Mouse (Mus musculus): ENCODE results near the gene Setdb2. TPM values are rescaled to one million over a fixed set of nuclear protein-coding genes. Genes with fewer than 3 reads are reported as not detected.
"Not testable (repeated sequence)": the region's sequence is repeated elsewhere in the genome, so short reads cannot be mapped to it uniquely, and the experiment has no call there.

The Setdb2 gene
- polyA plus RNA-seq, 1 experiment from 2014 or later: 11.7 TPM

DNA sequence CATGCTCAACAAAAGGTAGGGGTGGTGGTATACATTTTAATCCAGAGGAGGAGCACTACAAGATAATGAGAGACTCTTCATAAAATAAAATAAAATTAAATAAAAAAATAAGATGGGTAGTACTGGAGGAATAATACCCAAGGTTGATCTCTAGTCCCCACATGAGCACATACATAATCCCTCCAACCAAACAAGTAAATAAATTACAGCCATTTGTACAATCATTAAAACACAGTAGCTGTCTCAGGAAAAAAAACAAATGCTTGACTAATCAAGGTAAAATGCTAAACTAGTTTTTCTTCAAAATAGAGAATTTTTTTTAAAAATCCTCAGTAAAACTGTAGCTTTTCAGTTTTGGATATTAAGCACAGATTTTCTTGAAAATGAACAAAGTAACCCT is 5.5 kb downstream of the Setdb2 start:
- Histone ChIP-seq H3K9ac (no peak overlapping the region), H3K27me3 (no peaks in the 10 kb centered on the region), H3K9me3 (no peaks in the 10 kb centered on the region), H3K4me3 (replicated peaks) (no peak overlapping the region), H3K27ac (no peak overlapping the region), H3K4me1 (peaks cover 9% of the 10 kb centered on the region), H3K36me3 (replicated peaks) (no peaks in the 10 kb centered on the region), H3K4me2 (no peak overlapping the region)
- ATAC-seq (ENCODE audit: low FRiP score): no peak

DNA sequence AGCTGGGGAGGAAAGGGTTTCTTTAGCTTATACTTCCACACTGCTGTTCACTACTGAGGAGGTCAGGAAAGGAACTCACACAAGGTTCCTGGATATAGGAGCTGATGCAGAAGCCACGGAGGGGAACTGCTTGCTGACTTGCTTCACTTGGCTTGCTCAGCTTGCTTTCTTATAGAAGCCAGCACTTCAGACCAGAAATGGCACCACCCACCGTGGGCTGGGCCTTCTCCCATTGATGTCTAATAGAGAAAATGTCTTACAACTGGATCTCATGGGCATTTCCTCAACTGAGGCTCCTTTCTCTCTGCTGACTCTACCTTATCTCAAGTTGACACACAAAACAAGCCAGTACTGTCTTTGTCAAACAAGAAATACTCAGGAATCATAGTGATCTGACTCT is 6.8 kb downstream of the Setdb2 start:
- Histone ChIP-seq H3K4me2 (no peak overlapping the region), H3K4me1 (no peaks in the 10 kb centered on the region), H3K9ac (no peak overlapping the region), H3K4me3 (replicated peaks) (no peak overlapping the region), H3K9me3 (no peaks in the 10 kb centered on the region), H3K27me3 (no peaks in the 10 kb centered on the region), H3K27ac (no peak overlapping the region), H3K36me3 (replicated peaks) (no peaks in the 10 kb centered on the region)
- no peak for ATAC-seq (ENCODE audit: low FRiP score)
- 60% methylated on average over 2 of the region's 2 CpGs for WGBS

DNA sequence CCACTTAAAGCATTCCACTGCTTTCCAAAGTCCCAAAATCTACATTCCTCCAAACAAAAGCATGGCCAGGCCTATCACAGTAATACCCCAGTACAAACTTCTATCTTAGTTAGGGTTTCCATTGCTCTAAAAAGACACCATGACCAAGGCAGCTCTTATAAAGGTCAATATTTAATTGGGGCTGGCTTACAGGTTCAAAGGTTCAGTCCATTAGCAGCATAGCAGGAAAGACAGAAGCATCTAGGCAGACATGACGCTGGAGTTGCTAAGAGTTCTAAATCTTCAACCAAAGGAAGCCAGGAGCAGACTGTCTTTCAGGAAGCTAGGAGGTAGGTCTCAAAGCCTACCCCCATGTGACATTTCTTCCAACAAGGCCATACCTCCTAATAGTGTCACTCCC is 10.1 kb downstream of the Setdb2 start:
- no peak overlapping the region for H3K9ac ChIP-seq
- no peaks in the 10 kb centered on the region for H3K4me1 ChIP-seq
- H3K9me3 ChIP-seq: no peaks in the 10 kb centered on the region
- ATAC-seq (ENCODE audit: low FRiP score): no peak
- H3K4me3 ChIP-seq (replicated peaks): no peak overlapping the region
- WGBS: 84% methylated on average over 1 of the region's 1 CpGs
- H3K27ac ChIP-seq: no peak overlapping the region
- no peaks in the 10 kb centered on the region for H3K36me3 ChIP-seq (replicated peaks)
- H3K4me2 ChIP-seq: no peak overlapping the region
- no peaks in the 10 kb centered on the region for H3K27me3 ChIP-seq

DNA sequence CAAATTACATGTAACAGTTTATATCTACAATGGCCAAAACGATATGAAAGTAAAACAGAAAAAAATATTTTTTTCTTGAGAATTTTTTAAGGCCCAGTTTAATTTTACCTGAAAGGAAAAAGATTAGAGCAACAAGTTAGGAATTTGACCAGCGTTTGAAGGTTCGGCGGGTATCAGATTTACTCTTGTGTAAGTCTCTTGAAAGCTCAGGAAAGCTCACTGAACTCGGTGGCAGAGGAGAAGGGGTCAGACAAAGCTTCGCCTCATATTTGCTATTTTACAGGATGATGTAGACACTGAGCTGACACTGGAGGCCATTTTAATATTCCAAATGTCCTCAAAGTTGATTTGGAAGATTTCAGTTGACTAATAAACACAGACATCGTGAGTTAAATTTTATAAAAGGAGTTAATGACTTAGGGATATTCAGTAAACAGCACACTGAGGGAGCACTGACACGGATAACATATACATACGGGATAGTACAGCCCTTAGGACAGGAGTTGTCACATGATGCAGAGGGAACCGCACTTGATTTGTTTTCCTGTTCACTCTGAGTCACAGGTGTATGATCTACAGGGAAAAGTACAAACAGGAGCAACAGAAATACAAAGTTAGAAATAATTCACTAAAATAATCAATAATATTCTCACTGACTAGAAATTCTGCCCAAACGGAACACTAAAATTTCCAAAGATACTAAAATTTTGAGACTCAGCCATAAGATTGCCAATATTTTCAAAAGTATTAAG is 17.6 kb downstream of the Setdb2 start:
- ATAC-seq (ENCODE audit: low FRiP score): no peak
- Histone ChIP-seq H3K9me3 (no peaks in the 10 kb centered on the region), H3K4me3 (replicated peaks) (no peak overlapping the region), H3K27ac (no peak overlapping the region), H3K9ac (no peak overlapping the region), H3K4me2 (no peak overlapping the region), H3K27me3 (no peaks in the 10 kb centered on the region), H3K4me1 (no peaks in the 10 kb centered on the region), H3K36me3 (replicated peaks) (no peaks in the 10 kb centered on the region)
- WGBS: 85% methylated on average over 11 of the region's 11 CpGs

DNA sequence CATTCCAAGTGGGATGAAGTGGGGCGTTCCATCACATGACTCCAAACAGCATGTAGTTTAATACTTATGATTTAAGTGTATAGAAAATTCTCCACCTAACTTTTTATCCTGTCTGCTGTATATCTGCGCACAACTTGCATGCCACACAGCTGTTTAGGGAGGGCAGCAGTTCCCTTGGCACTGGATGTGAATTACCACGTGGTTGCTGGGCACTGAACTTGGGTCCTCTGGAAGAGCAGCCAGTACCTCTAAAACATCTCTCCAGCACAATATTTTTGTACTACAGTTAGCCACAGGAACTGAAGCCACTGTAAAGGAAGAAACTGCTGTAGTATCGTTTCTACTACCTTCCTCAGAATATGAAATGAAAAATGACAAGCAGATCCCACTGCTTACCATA is 22.5 kb downstream of the Setdb2 start:
- Histone ChIP-seq H3K4me3 (replicated peaks) (no peak overlapping the region), H3K27me3 (0 out of 2 replicates have a peak, but pooled peaks cover 7% of the 10 kb centered on the region), H3K4me2 (no peak overlapping the region), H3K9me3 (no peaks in the 10 kb centered on the region), H3K36me3 (replicated peaks) (no peaks in the 10 kb centered on the region), H3K9ac (no peak overlapping the region), H3K4me1 (no peaks in the 10 kb centered on the region), H3K27ac (no peak overlapping the region)
- no peak for ATAC-seq (ENCODE audit: low FRiP score)
- WGBS: 85% methylated on average over 4 of the region's 4 CpGs

DNA sequence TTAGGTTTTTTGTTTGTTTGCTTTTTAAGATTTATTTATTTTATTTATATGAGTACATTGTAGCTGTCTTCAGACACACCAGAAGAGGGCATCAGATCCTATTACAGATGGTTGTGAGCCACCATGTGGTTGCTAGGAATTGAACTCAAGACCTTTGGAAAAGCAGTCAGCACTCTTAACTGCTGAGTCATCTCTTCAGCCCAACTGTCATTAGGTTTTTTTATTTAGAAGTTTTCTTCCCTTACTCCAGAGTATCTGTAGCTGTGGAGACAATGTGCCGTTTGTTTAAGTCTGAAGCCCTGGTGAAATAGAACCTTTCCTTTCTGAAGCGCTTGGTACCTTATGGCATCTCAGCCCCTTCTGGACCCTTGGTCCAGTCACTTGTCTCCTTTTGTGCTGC is 25.7 kb downstream of the Setdb2 start:
- H3K9ac ChIP-seq; H3K9me3 ChIP-seq; H3K4me2 ChIP-seq; ATAC-seq (ENCODE audit: low FRiP score); H3K36me3 ChIP-seq (replicated peaks); H3K4me1 ChIP-seq; H3K27me3 ChIP-seq; H3K4me3 ChIP-seq (replicated peaks); H3K27ac ChIP-seq: not testable (repeated sequence)
- 98% methylated on average over 2 of the region's 2 CpGs for WGBS

DNA sequence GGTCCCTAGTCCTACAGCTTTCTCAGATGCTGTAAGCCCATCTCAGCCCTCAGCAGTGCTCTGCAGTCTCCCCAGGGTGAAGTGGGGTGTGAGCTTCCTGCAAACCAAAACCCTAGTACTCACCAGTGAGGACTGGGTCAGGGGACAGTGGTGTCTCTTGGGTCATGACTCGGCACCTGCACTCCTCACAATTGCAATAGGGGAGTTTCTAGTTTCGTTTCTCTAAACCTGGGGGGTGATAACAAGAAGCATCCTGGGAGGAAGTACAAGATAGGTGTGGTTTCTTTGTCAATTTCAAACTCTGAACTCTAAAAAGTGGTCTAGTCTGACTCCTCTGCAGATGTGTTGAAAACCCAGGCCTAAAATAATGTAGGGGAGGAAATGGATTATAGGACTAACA is 43.7 kb downstream of the Setdb2 start:
- no peaks in the 10 kb centered on the region for H3K9me3 ChIP-seq
- 0 out of 2 replicates have a peak, but pooled peaks cover 3% of the 10 kb centered on the region for H3K36me3 ChIP-seq (replicated peaks)
- 91% methylated on average over 2 of the region's 2 CpGs for WGBS
- no peak for ATAC-seq (ENCODE audit: low FRiP score)
- H3K27me3 ChIP-seq: no peaks in the 10 kb centered on the region
- no peaks in the 10 kb centered on the region for H3K4me1 ChIP-seq
- H3K4me2 ChIP-seq: no peak overlapping the region
- H3K9ac ChIP-seq: no peak overlapping the region
- H3K27ac ChIP-seq: no peak overlapping the region
- no peak overlapping the region for H3K4me3 ChIP-seq (replicated peaks)

DNA sequence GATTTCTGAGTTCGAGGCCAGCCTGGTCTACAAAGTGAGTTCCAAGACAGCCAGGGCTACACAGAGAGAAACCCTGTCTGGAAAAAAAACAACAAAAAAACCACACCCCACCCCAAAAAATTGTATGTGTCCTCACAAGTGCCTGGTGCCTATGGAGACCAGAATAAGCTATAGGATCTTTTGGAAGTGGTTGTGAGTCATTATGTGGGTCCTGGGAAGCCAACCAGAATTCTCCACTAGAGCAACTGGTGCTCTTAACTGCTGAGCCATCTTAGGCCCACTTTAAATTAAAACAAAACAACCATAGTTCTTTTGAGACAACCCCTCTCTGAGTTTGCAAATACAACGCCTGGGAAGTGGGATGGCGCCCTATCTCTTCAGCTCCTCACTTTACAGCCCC is 45.4 kb downstream of the Setdb2 start, which contains the start of gene Phf11c:
Phf11c (minus strand) TSS at position 101 of the 400 bp plus-strand sequence.
- no peak for ATAC-seq (ENCODE audit: low FRiP score)
- no peak within 1 kb of the TSS for H3K4me2 ChIP-seq
- WGBS: 85% methylated on average over 3 of the region's 3 CpGs
- H3K9ac ChIP-seq: no peak within 1 kb of the TSS
- no peak within 1 kb of the TSS for H3K4me3 ChIP-seq (replicated peaks)
- no peak within 1 kb of the TSS for H3K27ac ChIP-seq
- H3K9me3 ChIP-seq: no peaks in the 10 kb centered on the region
- no peaks in the 10 kb centered on the region for H3K4me1 ChIP-seq
- no peaks in the 10 kb centered on the region for H3K27me3 ChIP-seq
- H3K36me3 ChIP-seq (replicated peaks): no peaks in the 10 kb centered on the region

DNA sequence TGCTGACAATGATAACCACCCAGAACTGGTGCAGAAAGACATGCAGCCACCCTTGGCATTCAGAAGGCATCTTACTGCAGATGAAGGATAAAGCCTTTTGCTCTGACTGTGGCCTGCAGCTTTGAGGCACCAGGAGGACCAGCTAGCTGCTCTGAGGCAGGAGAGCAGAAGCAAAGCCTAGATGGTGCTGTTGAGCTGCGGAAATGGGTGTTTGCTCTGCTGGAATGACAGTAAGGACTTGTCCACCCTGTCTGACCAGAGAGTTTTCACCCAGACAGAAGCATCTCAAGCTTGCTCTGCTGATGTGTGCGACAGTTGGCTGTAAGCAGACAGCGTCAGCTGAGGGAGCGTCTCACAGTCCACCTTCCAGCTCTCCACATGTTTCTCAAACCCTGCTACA is 50.5 kb downstream of the Setdb2 start:
- ATAC-seq (ENCODE audit: low FRiP score); H3K9me3 ChIP-seq; H3K4me1 ChIP-seq; H3K27ac ChIP-seq; H3K4me2 ChIP-seq; H3K27me3 ChIP-seq; H3K36me3 ChIP-seq (replicated peaks); H3K4me3 ChIP-seq (replicated peaks); H3K9ac ChIP-seq: not testable (repeated sequence)
- WGBS: 77% methylated on average over 4 of the region's 4 CpGs

DNA sequence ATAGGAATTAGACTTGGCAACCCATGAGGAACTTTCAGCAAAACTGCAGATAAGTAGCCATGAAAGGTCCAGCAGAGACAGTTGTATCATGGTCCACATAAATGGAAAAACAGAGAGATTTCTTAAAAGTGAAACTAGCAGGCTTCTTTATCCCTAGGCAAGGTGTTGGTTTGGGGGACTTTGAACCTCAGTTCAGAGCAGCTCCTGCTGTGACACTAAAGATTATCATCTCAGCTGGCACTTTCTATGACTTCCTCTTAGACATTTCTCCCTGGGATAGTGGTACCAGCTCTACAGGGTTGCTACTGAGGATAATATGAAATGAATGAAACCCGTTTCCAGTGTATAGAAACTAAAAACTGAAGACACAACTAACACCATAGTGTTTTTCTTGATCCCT is 51.2 kb downstream of the Setdb2 start:
- no peak for ATAC-seq (ENCODE audit: low FRiP score)
- Histone ChIP-seq H3K9me3 (no peaks in the 10 kb centered on the region), H3K27ac (no peak overlapping the region), H3K36me3 (replicated peaks) (no peaks in the 10 kb centered on the region), H3K4me1 (no peaks in the 10 kb centered on the region), H3K4me3 (replicated peaks) (no peak overlapping the region), H3K4me2 (no peak overlapping the region), H3K27me3 (no peaks in the 10 kb centered on the region), H3K9ac (no peak overlapping the region)
- 74% methylated on average over 1 of the region's 1 CpGs for WGBS

DNA sequence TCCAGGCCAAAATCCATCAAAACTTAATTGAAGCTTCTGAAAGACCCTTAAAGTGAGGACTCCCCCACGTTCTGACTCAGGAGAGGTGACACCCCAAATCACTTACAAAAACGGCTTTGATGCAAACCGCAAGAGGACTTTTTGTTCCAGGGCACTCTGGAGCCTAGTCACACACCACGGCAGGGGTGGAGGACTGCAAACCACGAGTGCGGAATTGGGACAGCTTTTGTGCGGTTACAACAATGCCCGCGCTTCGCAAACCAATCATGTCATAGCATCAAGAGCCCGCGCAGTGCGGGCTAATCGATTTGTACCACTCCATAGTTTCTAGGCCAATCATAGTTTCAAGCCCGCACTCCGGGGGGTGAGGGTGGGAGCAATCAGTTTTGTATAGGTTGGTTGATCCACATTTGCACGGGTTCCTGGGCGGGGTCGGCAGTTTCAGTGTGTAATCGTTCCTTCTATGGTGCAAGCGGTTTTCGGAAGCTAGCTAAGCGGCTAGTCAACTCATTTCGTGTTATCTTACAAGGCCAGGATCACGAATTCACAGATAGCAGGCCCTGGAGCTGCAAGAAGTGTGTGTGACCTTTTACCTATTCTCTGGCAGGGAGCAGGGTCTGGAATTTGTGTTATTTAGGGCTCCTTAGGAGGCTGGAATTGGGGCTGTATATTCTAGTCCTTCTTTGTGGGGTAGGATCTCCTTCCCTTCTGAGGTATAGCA is 70.2 kb downstream of the Setdb2 start:
- H3K27ac ChIP-seq: no peak overlapping the region
- no peak overlapping the region for H3K4me3 ChIP-seq (replicated peaks)
- no peaks in the 10 kb centered on the region for H3K4me1 ChIP-seq
- H3K4me2 ChIP-seq: no peak overlapping the region
- 92% methylated on average over 25 of the region's 25 CpGs for WGBS
- no peaks in the 10 kb centered on the region for H3K36me3 ChIP-seq (replicated peaks)
- no peaks in the 10 kb centered on the region for H3K27me3 ChIP-seq
- no peak overlapping the region for H3K9ac ChIP-seq
- H3K9me3 ChIP-seq: 0 out of 2 replicates have a peak, but pooled peaks cover 6% of the 10 kb centered on the region
- ATAC-seq (ENCODE audit: low FRiP score): no peak

DNA sequence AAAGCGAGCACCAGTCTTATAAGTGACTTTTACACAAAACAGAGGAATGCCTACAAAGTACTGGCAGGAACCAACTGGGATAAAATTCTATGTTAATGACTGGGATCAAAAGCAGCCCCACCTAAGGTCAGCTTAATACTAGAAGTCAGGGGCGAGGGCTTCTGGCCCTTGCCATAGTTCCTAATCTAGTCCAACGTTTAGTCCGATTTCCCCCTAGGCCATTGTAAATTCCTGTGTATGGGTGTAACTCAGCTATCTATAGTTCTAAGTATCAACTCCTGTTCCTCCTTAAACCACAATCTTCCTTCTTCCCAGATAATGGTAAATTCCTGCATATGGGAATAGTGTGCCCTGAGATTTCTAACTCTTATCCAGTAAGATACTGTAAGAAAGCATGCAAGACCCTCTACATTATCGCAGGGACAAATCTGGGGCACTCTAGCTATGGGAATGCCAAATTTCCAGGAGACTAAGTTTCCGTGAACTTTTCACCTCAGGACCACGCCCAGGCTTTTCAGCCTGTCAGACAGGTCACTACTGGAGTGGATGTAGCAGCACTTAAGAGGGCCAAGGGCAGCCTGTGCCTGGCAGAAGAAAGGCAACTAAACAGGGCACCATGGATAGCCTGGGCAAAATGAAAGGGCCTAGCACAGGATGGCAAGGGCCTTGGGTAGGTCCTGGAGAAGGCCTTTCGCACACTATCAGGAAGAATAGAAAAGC is 74.1 kb downstream of the Setdb2 start:
- no peak overlapping the region for H3K4me3 ChIP-seq (replicated peaks)

More for the DNA sequence above, 74.1 kb downstream of the Setdb2 start:
- no peaks in the 10 kb centered on the region for H3K27me3 ChIP-seq
- H3K9me3 ChIP-seq: 0 out of 2 replicates have a peak, but pooled peaks cover 6% of the 10 kb centered on the region
- 84% methylated on average over 8 of the region's 8 CpGs for WGBS
- ATAC-seq (ENCODE audit: low FRiP score): no peak
- H3K9ac ChIP-seq: no peak overlapping the region
- no peaks in the 10 kb centered on the region for H3K36me3 ChIP-seq (replicated peaks)
- H3K27ac ChIP-seq: no peak overlapping the region
- no peak overlapping the region for H3K4me2 ChIP-seq
- no peaks in the 10 kb centered on the region for H3K4me1 ChIP-seq
